Mouse (Mus musculus) embryonic stem cell, embryonic (primary cell): ENCODE results near the gene Tmem208.

Experiments used
- CTCF ChIA-PET, 4 experiments: fragments of 300-600 bp in 2 of 4; fragments of 350-600 bp in 2 of 4; sonication (Branson Sonifier 250); formaldehyde crosslinking; loops; one replicate each; lab custom pipeline; 2022; ENCODE audit warnings: inconsistent platforms in 2 of 4; lab: Charles Lee
- POLR2A ChIA-PET, 4 experiments: fragments of 300-600 bp in 2 of 4; fragments of 350-600 bp in 2 of 4; sonication (Branson Sonifier 250); formaldehyde crosslinking; loops; one replicate each; lab custom pipeline; 2022; ENCODE audit warnings: antibody characterized with exemption in 4 of 4, inconsistent platforms in 1 of 4; lab: Charles Lee

The Tmem208 gene

DNA sequence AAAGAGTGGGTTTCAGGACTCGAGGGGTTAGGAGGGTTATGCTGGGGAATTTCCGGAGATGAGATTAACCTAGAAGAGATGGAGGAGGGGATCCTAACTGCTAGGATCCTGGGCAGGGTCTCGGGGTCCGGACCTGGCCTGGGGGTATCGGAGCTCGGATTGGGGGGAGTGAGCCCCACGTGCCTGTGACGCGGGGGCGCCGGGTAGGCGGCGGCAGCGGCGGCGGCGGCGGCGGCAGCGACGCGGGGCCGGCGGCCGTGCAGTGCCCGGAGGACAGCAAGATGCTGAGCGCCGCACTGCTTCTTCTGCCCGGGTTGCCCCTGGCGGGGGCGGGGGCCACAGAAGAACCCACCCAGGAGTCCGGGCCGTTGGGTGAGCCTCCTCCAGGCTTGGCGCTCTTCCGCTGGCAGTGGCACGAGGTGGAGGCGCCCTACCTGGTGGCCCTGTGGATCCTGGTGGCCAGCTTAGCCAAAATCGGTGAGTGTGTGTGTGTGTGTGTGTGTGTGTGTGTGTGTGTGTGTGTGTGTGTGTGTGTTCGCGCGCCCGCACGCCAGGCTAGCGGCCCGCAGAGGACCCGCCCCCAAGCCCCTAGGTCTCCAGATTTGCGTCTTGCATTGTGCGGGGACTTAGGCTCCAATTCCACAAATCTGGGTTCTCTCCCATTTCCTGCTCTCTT lies 23.1 kb downstream of the Tmem208 start:
- CTCF ChIA-PET: interaction anchor here (0.7 to 4.3 kb wide), 17 partner anchors 10 to 401 kb away, joined by 3 to 17 read pairs (median 7); partner anchors contain the start of genes 4931428F04Rik (in 1 of the 4), B3gnt9 (in 1 of the 4) and Tppp3 (in 1 of the 4)
- POLR2A ChIA-PET: interaction anchor here in 3 of 4 experiments (0.6 to 4.4 kb wide), 30 partner anchors 10 to 1183 kb away, joined by 3 to 32 read pairs (median 4); partner anchors contain the start of genes E2f4 (in 2 of the 3), Tppp3 (in 2 of the 3), 4931428F04Rik (in 1 of the 3) and Lrrc29 (in 1 of the 3)

- ChIA-PET POLR2A (interaction anchor here (0.6 to 4.4 kb wide), 21 partner anchors 9 to 1184 kb away, joined by 3 to 32 read pairs (median 4); partner anchors contain the start of genes Tppp3 (in 2 of the 4), 4931428F04Rik (in 1 of the 4), E2f4 (in 1 of the 4) and Plekhg4 (in 1 of the 4)), CTCF (interaction anchor here (0.6 to 4.3 kb wide), 8 partner anchors 9 to 650 kb away, joined by 3 to 17 read pairs (median 4); no protein-coding TSS in a partner anchor)
Observed at GRCm38 (mm10) chr8:105350186-105350585, 24.0 kb downstream of the Tmem208 start.

GRCm38 (mm10) chr8:105353583-105354135 lies 27.5 kb downstream of the Tmem208 start:
- POLR2A ChIA-PET: interaction anchor here in 2 of 4 experiments (0.6 to 1.7 kb wide), 5 partner anchors 16 to 59 kb away, joined by 3 to 4 read pairs (median 3); partner anchors contain the start of genes Kctd19 (in 1 of the 2) and Plekhg4 (in 1 of the 2)
- CTCF ChIA-PET: interaction anchor here in 1 of 4 experiments (0.7 kb wide), 1 partner anchor 21 kb away, joined by 4 read pairs; no protein-coding TSS in a partner anchor

GRCm38 (mm10) chr8:105354549-105354948 lies 28.4 kb downstream of the Tmem208 start:
- CTCF ChIA-PET: interaction anchor here in 2 of 4 experiments (0.6 to 1.3 kb wide), 3 partner anchors 20 to 87 kb away, joined by 3 read pairs; partner anchors contain the start of gene 4931428F04Rik (in 1 of the 2)
- POLR2A ChIA-PET: interaction anchor here in 2 of 4 experiments (1.0 to 1.7 kb wide), 5 partner anchors 18 to 57 kb away, joined by 3 to 4 read pairs (median 4); partner anchors contain the start of genes E2f4 (in 1 of the 2), Lrrc29 (in 1 of the 2), Plekhg4 (in 1 of the 2) and Tmem208 (in 1 of the 2)

- CTCF ChIA-PET: interaction anchor here in 1 of 4 experiments (0.6 to 1.3 kb wide), 2 partner anchors 19 to 66 kb away, joined by 3 read pairs; partner anchors contain the start of gene 4931428F04Rik
- POLR2A ChIA-PET: interaction anchor here in 3 of 4 experiments (0.7 to 1.7 kb wide), 4 partner anchors 25 to 66 kb away, joined by 3 to 4 read pairs (median 4); partner anchors contain the start of genes 4931428F04Rik (in 1 of the 3), E2f4 (in 1 of the 3), Lrrc29 (in 1 of the 3) and Tmem208 (in 1 of the 3)
Observed at GRCm38 (mm10) chr8:105355179-105356024, 29.2 kb downstream of the Tmem208 start.

GRCm38 (mm10) chr8:105356681-105357080 lies 30.5 kb downstream of the Tmem208 start:
- POLR2A ChIA-PET: no interaction called here
- CTCF ChIA-PET: interaction anchor here in 1 of 4 experiments (1.9 kb wide), 1 partner anchor 18 kb away, joined by 6 read pairs; no protein-coding TSS in a partner anchor

- ChIA-PET CTCF (interaction anchor here (0.5 to 6.8 kb wide), 24 partner anchors 9 to 156 kb away, joined by 3 to 46 read pairs (median 4); partner anchors contain the start of genes Fhod1 (in 1 of the 4), Plekhg4 (in 1 of the 4), Slc9a5 (in 1 of the 4) and Tppp3 (in 1 of the 4)), POLR2A (interaction anchor here in 3 of 4 experiments (0.5 to 2.7 kb wide), 9 partner anchors 8 to 769 kb away, joined by 3 to 8 read pairs (median 5); partner anchors contain the start of genes Fhod1 (in 3 of the 3), 4931428F04Rik (in 1 of the 3) and Slc9a5 (in 1 of the 3))
Observed at GRCm38 (mm10) chr8:105359208-105359607, 33.1 kb downstream of the Tmem208 start.

DNA sequence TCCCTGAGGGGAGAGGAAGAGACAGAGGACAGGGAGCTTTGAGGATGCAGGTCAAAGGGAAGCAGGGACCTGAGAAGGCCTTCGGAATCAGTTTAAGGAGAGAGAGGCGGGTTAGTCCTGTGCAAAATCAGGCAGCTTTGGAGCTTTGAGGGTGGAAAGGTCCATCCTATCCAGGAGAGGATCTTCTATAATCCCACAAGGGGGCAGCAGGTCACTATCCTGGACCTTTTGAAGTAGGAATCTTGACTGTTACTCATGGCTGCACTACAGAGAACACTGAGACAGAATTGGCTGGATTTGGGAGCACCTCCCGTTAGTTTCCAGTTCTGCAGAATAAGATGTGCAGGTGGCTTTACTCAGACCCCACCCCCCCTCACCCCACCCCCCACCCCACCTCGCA lies 33.5 kb downstream of the Tmem208 start:
- CTCF ChIA-PET: interaction anchor here (0.5 to 6.8 kb wide), 24 partner anchors 10 to 156 kb away, joined by 3 to 46 read pairs (median 4); partner anchors contain the start of genes Fhod1 (in 1 of the 4), Plekhg4 (in 1 of the 4), Slc9a5 (in 1 of the 4) and Tppp3 (in 1 of the 4)
- POLR2A ChIA-PET: interaction anchor here in 2 of 4 experiments (0.6 to 2.7 kb wide), 10 partner anchors 9 to 186 kb away, joined by 3 to 8 read pairs (median 4); partner anchors contain the start of genes Fhod1 (in 2 of the 2), Plekhg4 (in 1 of the 2) and Slc9a5 (in 1 of the 2)

GRCm38 (mm10) chr8:105361751-105362702 lies 35.9 kb downstream of the Tmem208 start:
- POLR2A ChIA-PET: interaction anchor here in 3 of 4 experiments (0.5 to 4.8 kb wide), 9 partner anchors 10 to 366 kb away, joined by 3 to 21 read pairs (median 3); partner anchors contain the start of gene E2f4 (in 1 of the 3)

DNA sequence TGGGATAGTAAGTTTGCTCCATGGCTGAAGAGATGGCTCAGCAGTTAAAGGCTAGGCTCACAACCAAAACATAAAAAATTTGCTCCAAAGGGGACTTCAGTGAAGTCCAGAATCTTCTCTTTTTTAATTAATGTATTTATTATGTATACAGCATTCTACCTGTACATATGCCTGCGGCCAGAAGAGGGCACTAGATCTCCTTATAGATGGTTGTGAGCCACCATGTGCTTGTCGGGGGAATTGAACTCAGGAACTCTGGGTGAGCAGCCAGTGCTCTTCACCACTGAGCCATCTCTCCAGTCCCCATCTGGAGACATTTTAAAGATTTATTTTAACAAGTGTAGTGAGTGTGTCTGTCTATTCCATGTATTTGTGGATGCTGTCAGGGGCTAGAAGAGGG lies 41.0 kb downstream of the Tmem208 start:
- ChIA-PET POLR2A (interaction anchor here in 1 of 4 experiments (0.8 kb wide), 1 partner anchor 19 kb away, joined by 3 read pairs; the partner anchor contains the start of gene Fhod1), CTCF (interaction anchor here in 2 of 4 experiments (0.7 to 1.0 kb wide), 4 partner anchors 30 to 173 kb away, joined by 3 to 5 read pairs (median 3); no protein-coding TSS in a partner anchor)

More at GRCm38 (mm10) chr8:105361751-105362702, 35.9 kb downstream of the Tmem208 start:
- CTCF ChIA-PET: interaction anchor here (0.6 to 6.8 kb wide), 8 partner anchors 11 to 465 kb away, joined by 3 to 46 read pairs (median 6); no protein-coding TSS in a partner anchor

- ChIA-PET CTCF (interaction anchor here in 3 of 4 experiments (0.6 to 2.1 kb wide), 4 partner anchors 13 to 67 kb away, joined by 3 to 16 read pairs (median 4); no protein-coding TSS in a partner anchor), POLR2A (interaction anchor here in 2 of 4 experiments (0.6 to 1.7 kb wide), 6 partner anchors 8 to 62 kb away, joined by 3 to 4 read pairs (median 3); partner anchors contain the start of genes Fhod1 (in 1 of the 2) and Slc9a5 (in 1 of the 2))
Observed at GRCm38 (mm10) chr8:105372473-105372872, 46.3 kb downstream of the Tmem208 start.

GRCm38 (mm10) chr8:105373032-105373431 lies 46.9 kb downstream of the Tmem208 start, which contains the start of gene Plekhg4:
TSS of gene Plekhg4 (plus strand) at chr8:105373274.
- CTCF ChIA-PET: interaction anchor here in 3 of 4 experiments (0.6 to 4.2 kb wide), 7 partner anchors 14 to 119 kb away, joined by 3 to 26 read pairs (median 12); partner anchors contain the start of gene B3gnt9 (in 1 of the 3)
- POLR2A ChIA-PET: interaction anchor here in 2 of 4 experiments (0.6 to 1.9 kb wide), 6 partner anchors 9 to 62 kb away, joined by 3 to 5 read pairs (median 3); partner anchors contain the start of gene Slc9a5 (in 1 of the 2)

DNA sequence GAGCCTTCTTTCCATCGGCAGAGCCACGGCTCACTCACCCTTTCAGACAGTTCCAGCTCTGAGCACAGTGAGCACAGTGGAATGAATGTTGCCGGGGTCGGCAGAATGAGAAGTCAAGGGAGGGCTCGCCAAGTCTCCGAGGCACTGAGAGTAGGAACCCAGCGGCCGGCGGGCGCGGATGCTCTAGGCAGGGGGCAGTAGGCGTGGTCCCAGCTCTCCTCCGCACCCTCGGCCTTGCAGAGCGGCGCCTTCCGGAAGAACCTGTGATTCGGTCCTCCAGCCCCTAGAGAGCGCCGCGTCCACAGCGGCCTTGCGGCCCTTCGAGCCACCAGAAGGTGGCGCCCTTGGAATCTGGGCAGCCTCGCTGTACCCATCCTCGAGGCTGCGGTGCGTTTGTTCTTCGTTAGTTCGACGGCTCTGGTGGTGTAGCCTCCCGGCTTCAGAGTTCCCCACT lies 48.4 kb downstream of the Tmem208 start:
- ChIA-PET CTCF (interaction anchor here (0.5 to 4.2 kb wide), 84 partner anchors 9 to 1488 kb away, joined by 3 to 46 read pairs (median 4); partner anchors contain the start of genes Tppp3 (in 3 of the 4), Fhod1 (in 2 of the 4), Slc9a5 (in 2 of the 4) and 4931428F04Rik (in 1 of the 4)), POLR2A (interaction anchor here (0.6 to 2.0 kb wide), 14 partner anchors 9 to 461 kb away, joined by 3 to 8 read pairs (median 4); partner anchors contain the start of genes Fhod1 (in 3 of the 4) and Slc9a5 (in 2 of the 4))

DNA sequence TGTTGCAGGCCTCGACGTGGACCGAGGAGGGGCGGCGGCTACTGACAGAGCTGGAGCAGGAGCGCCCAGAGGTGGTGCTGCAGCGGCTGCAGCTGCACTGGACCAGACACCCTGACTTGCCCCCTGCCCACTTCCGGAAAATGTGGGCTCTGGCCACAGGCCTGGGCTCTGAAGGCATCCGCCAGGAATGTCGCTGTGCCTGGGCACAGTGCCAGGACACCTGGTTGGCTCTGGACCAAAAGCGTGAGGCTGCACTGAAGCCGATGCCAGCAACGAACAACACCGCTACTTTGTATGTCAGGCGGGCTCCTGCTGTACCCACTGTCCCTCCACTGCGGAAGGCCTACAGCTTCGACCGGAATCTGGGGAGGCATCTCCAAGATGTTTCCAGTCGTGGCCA lies 52.5 kb downstream of the Tmem208 start:
- CTCF ChIA-PET: interaction anchor here (0.5 to 3.2 kb wide), 14 partner anchors 8 to 258 kb away, joined by 3 to 14 read pairs (median 6); partner anchors contain the start of genes Atp6v0d1 (in 1 of the 4) and Ripor1 (in 1 of the 4)
- POLR2A ChIA-PET: interaction anchor here (0.9 to 2.4 kb wide), 16 partner anchors 9 to 147 kb away, joined by 3 to 9 read pairs (median 4); partner anchors contain the start of genes Fhod1 (in 2 of the 4), Slc9a5 (in 1 of the 4) and Tppp3 (in 1 of the 4)
